Mouse (Mus musculus) urinary bladder, postnatal 14 days (tissue): ENCODE results near the gene Fis1.
A peak's percentile ranks its signal among the peaks of the same experiment; 100 is the strongest.

Source experiments
- DNase-seq: peaks from one replicate; pipeline ENCODE4 v3.0.0; 2021; ENCODE audit warnings: low spot score

Fis1 gene

GRCm38 (mm10) chr5:136970703-136971102, 17.6 kb downstream of the Fis1 start:
- DNase-seq: peak; percentile 80

DNA sequence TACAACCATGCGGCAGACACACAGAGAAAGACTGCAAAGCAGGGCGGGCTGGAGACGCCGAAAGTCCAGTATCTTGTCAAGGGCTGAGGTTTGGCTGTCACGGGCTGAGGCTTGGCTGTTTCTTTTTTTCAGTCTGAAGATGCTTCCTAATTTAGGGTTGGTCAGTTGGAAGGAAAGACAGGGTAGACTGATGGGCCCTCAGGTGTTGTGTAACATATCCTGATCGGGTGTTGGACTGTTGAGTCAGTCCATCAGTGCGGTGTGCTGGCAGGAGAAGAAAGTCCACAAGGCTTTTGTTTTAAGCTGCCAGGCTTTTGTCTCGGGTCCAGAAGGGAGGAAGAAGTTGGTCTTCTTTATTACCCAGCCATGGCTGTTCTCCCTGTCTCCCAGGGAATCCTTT, 20.6 kb downstream of the Fis1 start:
- no peak for DNase-seq

DNA sequence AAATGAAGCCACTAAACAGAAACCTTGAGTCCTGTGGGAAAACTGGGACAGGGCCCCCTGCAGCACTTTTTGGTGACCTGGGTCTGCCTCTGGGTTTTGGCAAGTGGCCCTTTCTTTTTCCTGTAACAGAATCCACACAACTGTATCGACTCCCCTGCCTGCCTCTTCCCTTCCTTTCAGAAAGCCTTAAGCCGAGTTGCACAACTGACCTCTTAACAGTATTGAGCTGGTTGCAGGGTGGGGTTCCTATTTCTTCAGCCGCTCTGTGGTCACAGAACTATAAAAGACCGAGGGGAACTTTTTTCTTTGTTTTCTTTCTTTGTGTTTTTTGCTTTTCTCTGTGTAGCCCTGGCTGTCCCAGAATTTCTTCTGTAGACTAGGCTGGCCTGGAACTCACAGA, 24.7 kb downstream of the Fis1 start:
- DNase-seq: no peak

DNA sequence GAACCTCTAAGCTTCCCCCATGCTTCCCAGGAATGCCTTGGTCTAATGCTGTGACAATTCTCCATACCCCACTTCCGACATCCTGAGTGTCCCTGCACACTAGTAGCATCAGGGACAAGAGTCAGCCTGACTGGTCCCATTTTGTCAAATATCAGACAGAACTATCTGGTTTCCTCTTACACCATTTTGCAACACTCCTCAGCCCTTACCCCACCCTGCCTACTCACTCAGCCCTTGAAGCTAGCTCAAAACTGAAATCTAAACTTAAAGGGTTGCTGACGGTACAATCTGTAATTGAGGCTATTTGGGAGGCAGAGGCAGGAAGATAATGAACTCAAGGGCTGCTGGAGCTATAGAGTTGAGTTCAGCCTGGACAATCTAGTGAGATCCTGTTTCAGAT, 26.7 kb downstream of the Fis1 start:
- DNase-seq: no peak

DNA sequence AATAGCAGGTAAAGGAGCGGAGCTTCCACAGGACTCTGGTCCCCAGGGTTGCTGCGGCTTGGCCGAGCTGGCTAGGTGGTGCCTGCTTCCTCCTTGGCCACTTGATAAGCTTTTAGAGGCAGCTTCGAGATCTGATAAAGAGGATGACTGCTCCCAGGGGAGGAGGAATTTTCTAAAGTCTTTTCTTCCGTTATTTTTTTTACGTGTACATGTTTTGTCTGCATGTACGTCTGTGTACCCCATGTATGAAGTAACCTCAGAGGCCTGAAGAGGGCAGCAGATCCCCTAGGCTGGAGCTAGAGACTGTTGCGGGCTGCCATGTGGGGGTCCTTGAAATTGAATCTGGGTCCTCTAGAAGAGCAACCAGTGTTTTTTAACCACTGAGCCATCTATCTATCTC, 27.9 kb downstream of the Fis1 start:
- DNase-seq: no peak

GRCm38 (mm10) chr5:136982338-136982930, 29.4 kb downstream of the Fis1 start:
- DNase-seq: peak; percentile 48

DNA sequence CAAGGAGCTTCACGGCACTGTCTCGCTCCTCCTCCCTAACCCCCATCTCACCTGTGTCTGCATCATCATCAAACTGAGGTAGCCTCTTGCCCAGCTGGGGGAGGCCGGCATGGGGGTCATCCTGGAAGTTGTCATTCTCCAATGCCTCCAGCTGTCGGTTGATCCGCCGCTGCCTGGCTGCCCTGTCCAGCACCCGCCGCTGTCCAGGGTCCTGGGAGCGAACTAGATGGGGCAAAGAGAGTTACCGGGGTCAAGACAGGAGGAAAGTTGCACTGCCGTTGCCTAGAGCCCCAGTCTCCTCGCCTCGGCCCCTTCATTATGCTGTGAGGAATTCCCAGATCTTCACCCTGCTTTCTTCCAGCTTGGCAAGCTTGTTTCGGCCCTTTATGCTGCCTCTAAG, 31.8 kb downstream of the Fis1 start:
- DNase-seq: no peak

GRCm38 (mm10) chr5:136986695-136987137, 33.6 kb downstream of the Fis1 start, which contains the start of gene Plod3:
TSS of gene Plod3 (plus strand) at chr5:136987019.
- DNase-seq: peak; percentile 97

GRCm38 (mm10) chr5:136987138-136987933, 34.3 kb downstream of the Fis1 start:
- peak; percentile 80 for DNase-seq

DNA sequence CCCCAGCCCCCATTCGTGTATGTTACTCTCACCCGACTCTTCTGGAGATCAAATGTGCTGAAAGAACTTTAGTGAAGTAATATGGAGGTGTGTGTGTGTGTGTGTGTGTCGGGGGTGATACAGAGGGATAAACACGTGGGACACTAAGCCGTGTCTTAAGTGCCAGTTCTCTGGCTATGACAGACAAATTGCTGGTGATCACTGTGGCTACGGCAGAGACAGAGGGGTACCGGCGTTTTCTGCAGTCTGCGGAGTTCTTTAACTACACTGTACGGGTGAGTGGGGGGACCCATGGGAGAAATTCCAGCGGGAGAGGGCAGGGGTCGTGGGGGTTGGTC, 34.8 kb downstream of the Fis1 start, which contains the start of gene Znhit1:
Gene Znhit1 (minus strand): TSS at position 88 of the 338 bp plus-strand sequence.
- DNase-seq: no peak

- peak; percentile 32 for DNase-seq
Measured at GRCm38 (mm10) chr5:136988420-136988819, 35.3 kb downstream of the Fis1 start.

- no peak for DNase-seq
Measured at GRCm38 (mm10) chr5:136989801-136990200, 36.7 kb downstream of the Fis1 start.

- no peak for DNase-seq
Measured at GRCm38 (mm10) chr5:136999449-136999848, 46.4 kb downstream of the Fis1 start.

DNA sequence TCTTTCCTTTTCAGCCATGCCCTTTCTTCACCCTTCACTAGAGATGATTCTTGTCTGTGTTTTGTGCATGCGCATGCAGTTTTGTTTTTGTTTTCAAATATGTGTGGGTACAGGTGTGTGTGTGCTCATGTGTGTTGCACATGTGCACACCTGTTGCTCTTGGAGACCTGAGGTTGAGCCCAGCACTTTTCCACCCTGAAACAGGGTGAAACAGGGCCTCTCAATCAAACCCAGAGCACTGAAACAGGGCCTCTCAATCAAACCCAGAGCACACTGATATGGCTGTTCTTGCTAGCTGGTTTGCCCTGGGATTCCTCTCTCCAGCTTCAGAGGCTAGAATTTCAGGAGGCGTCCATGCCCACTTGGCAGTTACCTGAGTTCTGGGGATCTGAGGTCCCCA, 47.5 kb downstream of the Fis1 start:
- DNase-seq: no peak

GRCm38 (mm10) chr5:137007276-137007675, 54.2 kb downstream of the Fis1 start:
- no peak for DNase-seq

DNA sequence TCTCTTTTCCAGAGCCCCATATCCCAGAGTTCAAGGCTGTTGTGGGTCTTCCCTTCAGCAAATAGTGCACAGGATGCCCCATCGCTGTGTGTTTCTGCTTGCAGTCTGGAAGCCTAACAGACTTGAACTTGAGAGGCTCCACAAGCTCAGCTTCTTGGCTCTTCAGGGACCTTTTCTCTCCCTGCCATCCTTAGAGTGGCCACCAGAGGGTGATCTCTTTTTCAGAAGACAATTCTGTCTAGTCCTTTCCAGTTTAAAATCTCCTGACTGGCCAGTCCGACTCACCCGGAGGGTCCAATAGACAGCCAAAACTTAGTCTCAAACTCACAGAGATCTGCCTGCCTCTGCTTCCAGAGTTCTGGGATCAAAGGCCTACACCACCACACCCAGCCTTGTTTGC, 56.9 kb downstream of the Fis1 start:
- peak; percentile 59 for DNase-seq

DNA sequence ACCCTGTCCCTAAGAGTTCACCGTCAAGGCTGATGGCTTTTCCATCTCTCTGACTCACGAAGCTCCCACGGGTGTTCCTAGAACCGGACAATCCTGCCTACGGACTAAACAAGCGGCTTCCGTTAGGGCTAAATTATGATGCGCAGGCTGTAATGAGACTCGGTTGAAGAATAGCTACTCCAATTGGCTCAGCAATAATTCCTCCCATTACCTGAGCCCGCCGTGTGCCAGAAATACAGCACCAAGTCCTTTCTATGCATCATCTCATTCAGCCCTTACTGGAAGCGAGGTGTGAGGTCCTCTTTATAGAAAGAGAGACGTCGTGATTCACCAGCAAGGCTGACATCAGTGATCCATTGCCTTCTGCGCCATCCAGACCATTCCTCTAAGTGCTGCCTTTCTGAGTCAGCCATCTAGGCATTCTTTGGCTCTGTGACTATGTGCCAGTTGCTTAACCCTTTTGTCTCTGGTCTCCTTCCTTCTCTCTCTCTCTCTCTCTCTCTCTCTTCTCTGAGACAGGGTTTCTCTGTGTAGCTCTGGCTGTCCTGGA, 59.4 kb downstream of the Fis1 start:
- DNase-seq: no peak
